Mouse (Mus musculus) cerebral cortex, adult 2 months (tissue): Measurements from ENCODE around the gene Casz1.

Source experiments
- WGBS: fragments of 180-500 bp; shearing (Covaris S2); methylation state at CpG from one replicate; pipeline ENCODE4 v1.1.7; 2018; 5-methylcytosine and 5-hydroxymethylcytosine counted together

The Casz1 gene

DNA sequence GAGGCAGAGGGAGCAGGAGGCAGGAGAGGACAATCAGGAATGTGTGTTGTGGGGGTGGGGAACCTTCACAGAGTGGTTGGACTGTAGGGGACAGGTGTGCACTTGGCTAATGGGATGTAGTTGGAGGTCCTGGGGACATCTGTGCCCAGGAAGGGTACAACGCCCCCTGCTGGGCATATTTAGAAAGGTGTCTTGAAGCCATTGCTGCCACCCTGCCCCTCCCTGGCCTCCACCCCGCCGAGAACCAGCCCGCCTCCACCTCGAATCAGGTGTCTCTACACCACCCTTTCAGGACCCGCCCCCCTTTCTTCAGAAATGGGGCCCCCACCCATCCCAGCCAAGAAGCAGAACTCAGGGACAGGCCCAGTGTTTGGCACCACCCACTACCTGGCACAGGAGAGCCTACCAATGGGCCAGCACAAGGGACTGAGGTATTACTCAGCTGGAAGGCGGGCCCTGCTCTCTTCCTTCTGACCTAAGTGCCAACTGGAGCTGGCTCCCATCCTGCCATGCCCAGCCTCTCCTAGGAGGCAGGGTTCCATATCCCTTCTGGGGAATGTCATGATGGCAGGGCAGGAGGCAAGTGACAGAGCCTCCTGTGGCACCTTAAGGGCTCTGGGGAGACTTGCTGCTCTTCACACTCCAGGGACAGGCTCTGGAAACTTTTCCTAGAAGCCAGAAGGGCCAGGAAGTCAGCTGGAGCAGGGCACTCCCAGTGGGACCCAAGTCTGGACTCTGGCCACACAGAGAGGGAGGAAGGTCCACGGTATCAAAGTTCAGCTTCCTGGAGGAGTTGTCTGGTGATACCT lies 98.9 kb downstream of the Casz1 start:
- 45% methylated on average over 8 of the region's 8 CpGs for WGBS

DNA sequence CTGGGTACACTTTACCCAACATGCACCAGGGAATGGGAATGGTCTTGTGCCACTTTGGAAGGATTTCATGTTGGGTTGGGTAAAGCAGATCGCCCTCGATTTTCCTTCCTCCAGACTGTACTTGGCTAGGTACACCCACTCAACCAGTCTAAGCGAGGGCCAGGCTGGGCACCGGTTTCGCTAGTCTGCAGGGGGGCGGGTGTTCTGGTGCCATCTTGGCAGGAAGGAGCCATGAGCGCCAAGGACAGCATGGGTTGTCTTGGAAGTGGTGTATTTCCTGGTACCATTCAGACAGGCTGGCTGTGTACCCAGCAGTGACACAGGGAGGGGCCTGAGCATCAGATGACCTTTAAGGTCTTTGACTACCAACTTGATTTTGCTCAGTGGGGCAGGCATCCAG lies 101.1 kb downstream of the Casz1 start:
- WGBS, result 65% methylated on average over 7 of the region's 7 CpGs

DNA sequence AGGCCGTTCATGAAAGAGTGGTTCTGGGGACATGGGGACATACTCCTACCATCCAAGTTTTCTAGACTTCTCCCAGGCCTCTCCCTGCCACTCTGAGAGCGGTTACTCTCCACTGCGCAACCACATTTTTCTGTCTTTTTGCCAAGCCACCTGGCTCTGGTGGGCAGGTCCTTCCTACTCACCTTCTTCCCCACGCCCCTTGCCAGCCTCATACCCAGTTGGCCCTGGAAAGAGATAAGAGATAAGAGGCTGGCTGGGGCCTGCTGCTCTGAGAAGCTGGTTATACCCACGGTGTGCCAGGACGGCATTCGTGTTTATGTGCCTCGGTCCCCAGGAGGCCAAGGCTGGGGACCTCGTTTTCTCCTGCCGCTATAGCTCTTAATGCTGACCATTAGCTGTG lies 102.6 kb downstream of the Casz1 start:
- WGBS, result 93% methylated on average over 10 of the region's 10 CpGs

DNA sequence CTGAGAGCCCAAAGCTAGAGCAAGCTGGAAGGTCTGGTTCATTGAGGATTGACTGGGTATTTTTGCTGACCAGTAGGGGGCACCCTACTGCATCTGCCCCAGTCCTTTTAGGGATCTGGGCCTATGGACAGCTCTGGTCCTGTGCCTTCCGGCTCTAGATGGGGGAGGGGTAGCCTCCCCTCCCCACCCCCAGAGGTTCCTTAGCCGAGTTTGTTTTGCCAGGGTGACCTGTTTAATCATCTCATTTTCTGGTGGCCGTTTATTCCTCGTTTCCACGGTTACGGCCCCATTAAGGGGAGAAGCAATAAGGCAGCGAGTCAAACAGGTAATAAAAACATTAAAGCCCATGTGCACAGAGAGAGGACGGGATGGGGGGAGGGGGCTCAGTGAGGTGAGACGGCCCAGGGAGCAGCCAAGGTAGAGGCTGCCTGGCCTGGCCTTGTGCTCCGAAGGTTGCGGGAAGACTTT lies 104.0 kb downstream of the Casz1 start:
- WGBS, result 72% methylated on average over 11 of the region's 11 CpGs

DNA sequence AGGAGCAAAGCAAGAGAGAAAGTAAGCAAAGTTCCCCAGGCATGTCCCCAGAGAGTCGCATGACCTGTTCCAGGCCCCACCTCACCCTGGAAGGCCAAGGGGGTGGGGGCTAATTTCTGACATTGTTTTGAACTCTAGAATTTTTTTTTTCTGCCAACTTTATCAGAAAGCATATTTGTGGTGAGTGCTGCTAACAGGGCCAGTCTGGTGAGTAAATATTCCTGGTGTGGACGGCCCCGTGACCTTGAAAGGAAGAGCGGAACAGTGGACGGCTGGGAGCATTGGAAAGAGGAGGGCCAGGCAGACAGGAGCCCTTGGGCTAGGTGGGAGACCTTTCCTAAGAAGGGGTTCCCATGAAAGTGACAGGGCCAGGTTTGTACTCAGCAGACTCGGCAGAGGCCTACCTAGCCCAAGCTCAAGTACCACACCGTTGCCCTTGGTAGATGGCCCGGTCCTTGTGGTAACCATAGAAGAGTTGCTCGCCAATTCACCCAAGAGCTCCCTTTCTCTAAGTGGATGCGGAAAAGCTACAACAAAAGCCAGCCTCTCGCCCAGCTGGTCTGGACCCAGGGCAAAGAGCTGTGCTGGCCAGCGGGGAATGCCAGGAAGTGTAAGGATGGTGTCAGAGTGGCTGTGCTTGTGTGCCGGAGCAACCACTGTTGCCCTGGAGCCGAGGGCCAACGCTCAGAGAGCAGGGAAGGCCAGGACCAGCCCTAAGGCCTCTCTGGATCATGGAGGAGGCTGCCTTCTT lies 104.7 kb downstream of the Casz1 start:
- 87% methylated on average over 15 of the region's 15 CpGs for WGBS

DNA sequence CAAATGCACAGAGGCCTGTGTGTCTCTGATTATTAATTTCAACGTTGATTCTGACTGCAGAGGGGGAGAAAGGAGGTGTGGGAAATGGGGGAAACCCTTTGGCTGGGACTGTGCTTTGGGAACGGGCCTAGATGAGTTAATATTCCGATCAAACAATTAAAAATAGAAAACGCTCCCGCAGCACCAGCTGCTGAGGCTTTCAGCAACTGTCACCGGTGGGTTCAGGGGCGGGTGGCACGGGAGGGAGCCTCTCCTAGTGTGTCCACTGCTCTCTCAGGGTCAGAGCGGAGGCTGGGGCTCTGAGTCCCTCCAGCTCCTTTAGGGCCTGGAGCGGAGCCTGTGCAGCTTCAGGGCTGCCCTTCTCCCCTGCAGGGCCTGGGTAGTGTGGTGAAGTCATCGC lies 105.3 kb downstream of the Casz1 start:
- WGBS, result 75% methylated on average over 11 of the region's 11 CpGs

DNA sequence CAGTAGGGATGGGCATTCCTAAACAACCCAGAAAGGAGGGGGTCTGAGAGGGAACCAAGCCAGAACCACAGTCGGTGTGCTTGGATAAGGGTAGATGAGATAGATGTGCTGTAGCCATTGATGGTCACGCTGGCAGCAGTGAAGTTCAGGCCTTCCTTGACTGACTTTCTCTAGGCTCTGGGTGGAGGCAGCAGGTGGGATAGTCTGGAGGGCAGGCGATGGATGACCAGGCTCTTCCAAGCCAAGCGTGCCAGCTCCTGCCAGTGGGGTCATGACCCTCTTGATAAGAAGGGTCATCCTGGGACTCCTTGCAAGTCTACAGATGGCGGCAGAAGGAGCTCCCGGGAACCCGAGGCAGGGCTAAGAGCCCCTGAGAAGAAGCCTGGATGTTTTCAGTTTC lies 107.9 kb downstream of the Casz1 start:
- 84% methylated on average over 7 of the region's 7 CpGs for WGBS

DNA sequence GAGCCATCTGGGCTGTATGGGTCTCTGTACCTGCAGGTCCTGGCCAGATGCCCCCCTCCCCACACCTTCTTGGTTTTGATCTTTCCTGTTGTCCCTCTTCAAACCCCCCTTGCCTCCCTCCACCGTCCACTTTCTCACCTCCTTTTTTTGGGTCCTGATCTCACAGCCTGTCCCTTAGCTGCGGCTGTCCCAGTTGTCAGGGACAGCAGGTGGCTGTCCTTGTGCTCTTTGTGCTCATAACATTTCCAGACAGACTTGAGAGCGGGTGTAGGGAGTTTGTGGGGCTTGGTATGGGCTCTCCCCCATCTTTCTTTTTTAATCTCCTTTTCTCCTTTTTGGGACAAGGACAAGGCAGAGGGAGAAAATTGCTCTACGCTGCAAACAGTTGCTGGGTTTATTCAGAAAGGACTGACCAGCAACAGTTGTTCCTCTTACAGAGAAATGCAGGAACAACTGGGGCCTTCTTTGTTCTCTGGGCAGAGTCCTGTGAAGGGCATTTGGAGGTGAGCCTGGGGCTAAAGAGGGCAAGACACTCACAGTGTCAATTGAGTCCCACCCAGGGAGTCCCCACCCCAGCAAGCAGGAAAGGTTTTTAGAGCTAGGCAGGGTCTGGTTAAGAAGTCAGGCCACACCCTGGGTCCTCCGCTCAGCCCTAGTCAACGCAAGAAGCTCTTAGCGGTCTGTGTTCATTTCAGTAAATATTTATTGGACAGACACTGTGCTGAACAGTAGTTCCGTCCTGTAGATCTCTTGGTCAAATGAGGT lies 108.8 kb downstream of the Casz1 start:
- WGBS, result 83% methylated on average over 8 of the region's 8 CpGs

DNA sequence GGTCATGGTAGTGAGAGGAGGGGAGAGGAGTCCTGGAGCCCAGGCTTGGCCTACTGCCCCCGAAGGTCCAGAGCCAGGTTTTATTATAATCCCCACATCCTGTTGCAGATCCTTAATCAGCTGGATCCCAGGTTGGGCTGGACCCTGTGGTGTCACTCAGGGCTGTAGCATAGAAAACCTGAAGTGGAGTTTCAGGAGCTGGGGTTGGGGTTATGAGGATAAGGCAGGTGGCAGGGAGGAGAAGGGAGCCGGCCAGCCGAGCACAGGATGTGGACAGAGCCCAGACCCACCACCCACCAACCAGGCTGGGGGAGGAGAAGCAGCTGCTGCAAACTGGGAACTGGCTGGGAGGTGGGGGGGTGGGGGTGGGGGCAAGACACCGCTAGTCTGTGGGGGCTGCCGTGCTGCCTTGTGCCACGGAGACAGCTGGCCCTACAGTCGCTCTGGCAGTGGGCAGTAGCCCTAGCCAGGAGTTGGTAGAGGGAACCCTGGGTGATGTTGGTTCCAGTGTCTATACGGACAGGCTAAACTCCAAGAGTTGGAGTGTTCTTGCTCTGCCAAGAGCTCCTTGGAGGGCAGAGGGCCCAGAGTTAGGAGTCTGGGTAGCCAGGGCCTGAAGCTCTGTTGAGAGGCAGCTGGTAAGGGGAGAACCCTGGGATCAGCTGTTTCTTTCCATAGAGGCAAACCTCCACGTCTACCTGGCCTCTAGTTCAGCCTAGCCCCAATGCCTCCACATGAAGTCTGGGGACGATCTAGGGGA lies 110.8 kb downstream of the Casz1 start:
- 40% methylated on average over 10 of the region's 10 CpGs for WGBS

DNA sequence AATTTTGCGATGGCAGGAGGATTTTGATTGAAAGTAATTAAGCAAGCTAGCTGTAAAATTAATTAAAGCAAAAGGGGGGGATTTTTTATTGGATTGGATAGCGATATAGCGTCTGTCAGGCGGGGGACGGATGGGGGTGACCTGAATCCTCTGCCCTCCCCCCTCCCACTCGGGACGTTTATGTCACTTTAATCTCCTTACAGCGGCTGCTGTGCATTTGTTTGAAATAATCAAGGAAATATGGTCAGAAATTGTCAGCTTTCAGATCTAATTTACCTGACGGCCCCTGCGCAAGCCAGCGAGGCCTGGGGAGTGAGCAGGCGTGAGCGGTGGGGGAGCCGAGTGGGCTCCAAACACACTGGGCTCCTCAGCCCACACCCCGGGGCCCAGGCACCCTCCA lies 111.6 kb downstream of the Casz1 start:
- WGBS, result 86% methylated on average over 15 of the region's 15 CpGs

DNA sequence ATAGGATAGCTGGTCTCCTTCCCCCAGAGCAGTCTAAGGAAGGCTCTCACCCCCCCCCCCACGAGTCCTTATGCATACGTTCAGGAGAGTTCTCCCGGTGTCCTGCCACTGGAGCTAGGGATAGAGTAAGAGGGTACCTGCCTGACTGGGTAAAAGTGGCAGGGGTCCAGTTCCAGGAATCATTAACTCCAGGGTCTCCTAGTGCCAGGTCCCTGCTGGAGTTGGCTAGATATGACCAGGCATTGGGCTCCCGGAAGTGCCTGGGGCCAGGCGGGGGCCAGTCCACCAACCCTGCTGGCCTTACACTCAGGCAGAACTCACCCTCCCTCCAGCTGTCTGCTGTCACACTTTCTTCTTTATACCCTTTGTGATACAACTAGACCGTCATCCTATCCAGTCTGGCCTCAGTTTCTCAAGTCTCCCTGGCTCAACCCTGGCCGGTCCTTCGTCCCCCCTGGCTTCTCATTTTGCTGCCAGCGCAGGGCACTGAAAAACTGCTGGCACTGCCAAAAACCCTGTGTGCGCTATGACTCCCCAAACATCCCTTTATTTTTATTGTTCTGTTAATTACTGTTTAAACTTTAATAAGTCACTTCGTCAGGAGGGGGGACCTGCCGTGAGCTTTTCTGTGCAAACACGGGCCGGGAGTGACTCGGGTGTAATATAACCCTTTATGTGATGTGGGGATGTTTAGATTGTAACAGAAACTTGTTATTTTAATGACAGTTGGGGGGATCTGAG lies 114.6 kb downstream of the Casz1 start:
- 73% methylated on average over 15 of the region's 15 CpGs for WGBS

DNA sequence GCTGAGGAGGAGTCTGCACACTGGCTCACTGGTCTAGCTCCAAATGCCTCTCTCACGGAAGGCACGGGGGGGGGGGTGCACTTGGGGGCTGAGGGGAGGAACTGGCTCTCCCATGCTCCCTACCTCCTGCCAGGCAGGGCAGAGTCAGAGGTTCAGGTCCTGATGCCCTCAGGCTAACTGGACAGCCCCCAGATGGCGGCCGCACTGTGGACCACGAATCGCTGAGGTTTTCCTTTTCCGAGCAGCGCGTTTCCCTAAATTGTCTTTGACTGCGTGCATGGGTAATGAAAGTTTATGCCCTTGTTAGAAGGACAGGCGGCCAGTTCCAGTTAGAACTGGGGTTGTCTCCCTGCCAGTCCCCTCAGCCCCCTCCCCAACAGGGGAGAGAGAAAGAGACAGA lies 116.4 kb downstream of the Casz1 start:
- WGBS, result 37% methylated on average over 11 of the region's 11 CpGs

DNA sequence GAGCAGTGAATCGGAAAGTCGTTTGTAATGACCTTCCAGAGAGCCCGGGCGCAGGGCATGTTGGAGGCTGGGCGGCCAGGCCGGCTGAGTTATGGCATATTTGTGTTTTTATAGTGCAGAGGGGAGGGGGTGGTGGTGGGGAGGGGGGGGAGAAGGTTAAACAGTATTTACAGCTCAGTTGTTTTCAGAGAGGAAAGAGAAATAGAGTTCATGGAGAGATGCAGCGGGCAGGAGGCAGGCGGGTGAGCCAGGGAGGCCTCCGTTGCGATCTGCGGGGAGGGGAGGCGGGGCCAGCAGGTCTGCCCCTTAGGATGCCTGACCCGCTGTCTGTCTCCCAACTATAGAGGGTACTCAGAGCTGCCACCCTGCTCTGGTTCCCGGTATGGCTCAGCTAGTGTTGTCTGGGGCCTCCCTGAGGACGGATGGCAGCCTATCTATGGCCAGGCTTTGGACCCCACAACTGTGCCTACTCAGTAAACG lies 118.0 kb downstream of the Casz1 start:
- WGBS, result 45% methylated on average over 16 of the region's 16 CpGs

DNA sequence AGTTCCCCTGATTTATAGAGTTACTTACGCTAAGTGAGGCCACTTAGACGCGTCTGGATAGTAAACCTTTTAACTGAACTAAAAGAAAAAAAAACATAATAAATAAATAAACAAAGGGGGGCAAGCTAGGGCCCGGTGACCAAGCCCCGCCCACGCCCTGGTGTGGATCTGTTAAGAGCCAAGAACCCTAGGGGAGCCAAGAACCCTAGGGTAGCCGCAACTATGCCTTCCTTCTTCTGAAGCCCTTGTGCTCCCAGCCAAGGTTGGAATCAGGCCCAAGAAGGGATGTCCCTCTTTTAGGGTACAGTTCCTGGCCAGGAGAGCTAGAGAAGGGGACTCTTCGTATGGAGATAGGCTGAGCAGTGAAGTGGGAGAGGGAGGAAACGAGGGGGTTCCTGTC lies 119.2 kb downstream of the Casz1 start:
- 74% methylated on average over 9 of the region's 9 CpGs for WGBS

DNA sequence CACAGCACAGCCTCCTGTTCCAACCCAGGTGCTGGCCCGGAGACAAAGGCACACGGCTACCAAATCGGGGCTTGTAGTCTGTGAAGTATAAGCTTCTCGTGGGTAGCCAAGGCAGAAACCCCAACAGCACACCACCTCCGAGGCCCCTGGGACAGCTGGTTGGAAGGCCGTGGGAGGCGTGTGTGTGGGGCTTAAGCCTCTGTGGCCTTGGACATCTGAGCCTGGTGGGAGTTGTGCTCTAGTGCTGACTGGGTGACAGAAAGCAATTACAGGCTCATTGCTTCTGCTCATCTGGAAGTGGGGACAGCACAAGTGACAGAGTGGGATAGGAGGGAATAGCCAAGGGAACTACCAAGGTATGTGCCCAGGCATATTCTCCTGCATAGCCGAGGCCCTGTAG lies 119.7 kb downstream of the Casz1 start:
- WGBS, result 69% methylated on average over 8 of the region's 8 CpGs

DNA sequence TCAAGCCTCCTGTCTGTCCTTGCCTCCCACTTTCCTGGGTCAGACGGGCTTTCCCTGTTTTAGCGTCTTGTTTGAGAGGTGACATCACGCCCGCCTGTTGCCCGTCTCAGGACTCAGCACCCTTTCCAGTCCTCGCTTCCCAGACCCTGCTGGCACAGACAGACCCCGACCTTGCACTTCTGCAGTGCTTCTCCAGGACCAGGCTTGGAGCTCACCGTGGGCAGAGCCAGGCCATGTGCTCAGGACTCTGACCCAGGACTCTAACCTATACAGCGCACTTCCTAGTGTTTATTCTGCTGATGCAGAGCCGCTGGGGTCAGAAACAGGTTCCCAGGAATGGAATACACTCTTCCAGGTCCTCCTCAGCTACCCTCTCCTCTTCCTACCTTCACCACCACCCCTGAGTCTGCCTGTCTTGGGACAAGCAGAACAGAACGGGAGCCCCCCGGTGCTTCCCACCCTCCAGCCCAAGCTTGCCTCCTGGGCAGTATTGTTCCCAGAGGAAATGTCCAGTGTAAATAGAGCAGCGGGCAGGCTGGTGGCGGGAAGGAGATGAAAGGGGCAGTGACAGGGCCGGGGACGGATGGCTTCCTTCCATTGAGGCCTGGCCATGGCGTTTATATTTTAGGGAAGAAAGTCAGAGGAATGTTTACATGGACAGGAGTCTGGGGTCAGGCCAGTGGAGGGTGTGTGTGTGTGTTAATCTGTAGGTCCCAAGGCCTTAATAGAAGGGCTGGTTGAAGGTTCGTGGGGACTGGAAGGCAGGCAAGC lies 121.5 kb downstream of the Casz1 start:
- WGBS, result 66% methylated on average over 18 of the region's 18 CpGs

DNA sequence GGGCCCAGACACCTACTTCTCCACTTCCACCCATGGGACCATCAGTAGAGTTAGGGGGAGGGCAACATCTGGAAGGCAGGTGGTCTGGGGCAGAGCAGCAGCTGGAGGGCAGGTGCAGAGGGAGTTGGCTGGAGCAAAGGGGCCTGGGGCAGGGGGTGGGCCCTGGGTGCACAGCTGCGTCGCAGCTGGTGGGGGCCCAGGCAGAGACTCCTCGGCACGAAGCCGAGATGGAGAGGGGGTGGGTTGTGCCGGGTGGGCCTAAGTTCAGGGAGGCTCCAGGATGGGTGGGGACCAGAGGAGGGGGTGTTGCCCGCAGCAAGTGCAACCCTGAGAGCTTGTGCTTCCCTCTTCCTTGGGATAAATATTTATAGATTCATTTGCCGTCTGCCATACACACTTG lies 122.2 kb downstream of the Casz1 start:
- WGBS, result 47% methylated on average over 8 of the region's 8 CpGs

DNA sequence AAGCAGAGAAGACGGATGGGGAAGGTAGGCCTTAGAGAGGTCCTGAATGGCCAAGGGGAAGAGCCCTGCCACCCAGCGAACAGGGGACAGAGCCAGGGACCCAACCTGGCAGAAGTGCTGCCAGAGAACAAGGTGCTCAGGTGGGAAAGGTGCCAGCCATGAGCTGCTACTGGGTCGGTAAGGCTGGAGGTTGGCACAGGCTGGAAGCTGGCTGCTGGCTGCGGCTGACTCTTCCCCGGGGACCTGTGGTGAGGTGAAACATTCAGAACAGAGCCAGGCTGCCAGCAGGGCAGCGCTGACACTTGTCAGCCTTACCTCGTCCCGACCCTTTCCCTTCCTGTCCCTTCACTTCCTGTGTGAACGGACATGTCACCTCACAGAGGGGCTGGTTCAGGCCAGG lies 124.1 kb downstream of the Casz1 start:
- WGBS, result 73% methylated on average over 9 of the region's 9 CpGs

DNA sequence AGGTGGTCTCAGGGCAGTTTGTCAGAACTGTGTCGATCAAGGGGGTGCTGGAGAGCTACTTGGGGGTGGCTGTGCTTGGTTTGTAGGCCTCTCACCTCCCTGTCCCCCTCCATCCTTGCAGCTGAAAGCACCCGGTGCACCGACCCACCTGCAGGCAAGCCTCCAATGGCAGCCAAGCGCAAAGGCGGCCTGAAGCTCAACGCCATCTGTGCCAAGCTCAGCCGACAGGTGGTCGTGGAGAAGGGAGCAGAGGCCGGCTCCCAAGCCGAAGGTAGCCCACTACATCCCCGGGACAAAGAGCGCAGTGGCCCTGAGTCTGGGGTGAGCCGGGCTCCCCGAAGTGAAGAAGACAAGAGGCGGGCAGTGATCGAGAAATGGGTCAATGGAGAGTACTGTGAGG lies 124.6 kb downstream of the Casz1 start:
- 96% methylated on average over 16 of the region's 16 CpGs for WGBS

DNA sequence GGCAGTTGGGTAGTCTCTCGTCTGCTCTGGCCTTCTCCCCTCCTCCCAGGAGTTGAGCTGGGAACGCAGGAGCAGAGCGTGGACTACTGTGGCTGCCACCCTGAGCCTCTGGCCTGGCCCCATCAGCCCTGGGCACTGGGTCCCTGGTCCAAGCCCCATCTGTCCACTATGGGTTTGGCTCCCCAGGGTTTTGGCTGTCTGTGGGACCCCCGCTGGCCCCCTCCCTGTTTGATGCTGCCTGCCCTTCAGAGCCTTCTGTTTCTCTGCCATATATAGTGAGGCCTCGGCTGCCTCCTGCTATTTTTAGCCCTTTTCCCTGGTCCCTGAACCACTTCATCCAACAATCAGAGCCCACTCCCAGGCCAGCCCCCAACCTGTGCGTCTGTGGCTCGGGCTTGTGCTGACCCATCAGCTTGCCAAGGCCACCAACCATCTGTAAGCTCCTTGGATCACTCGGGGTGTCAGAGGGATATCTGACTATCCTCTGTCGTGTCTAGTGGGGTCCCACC lies 126.5 kb downstream of the Casz1 start:
- 77% methylated on average over 9 of the region's 9 CpGs for WGBS
